ENCODE assay signal across 8 mouse cellular contexts in the genomic region with DNA sequence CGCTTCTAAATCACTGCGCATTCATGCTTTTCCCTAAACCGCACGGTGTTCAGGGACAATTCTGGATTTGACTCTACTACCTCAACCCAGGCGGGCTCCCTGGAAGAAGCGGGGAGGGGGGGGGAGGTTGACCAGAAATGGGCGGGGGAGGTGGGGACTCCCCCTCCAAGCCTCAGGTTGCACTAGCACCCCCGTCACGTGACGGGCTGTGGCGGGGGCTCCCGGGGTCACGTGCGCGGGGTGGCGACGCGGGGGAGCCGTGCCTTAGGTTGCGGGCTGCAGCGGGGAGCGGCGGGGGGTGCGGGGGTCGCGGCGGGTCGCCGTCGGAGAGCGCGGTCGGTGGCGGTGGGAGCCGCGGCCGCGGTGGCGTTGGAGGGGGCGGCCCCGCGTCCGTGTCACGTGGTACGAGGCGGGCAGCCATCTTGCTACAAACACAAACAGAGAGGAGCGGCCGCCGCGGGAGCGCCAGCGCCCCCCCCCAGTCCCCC. TPM values are rescaled to one million over a fixed set of nuclear protein-coding genes. Genes with fewer than 3 reads are reported as not detected.
DNase-seq lines count a peak whose midpoint lies in the region; ATAC-seq and TF ChIP-seq lines count a peak whose summit lies in the region.

No protein-coding gene starts in this region.

- DNase-seq in adrenal gland, postnatal 4 days (ENCODE audit: low spot score in 2 of 2) = peak; percentile 59 to 73
- peak; percentile 86 for DNase-seq in kidney, postnatal 0 days (ENCODE audit: low spot score)
- DNase-seq in neural tube, embryonic 10.5 days (ENCODE audit: extremely low spot score, low spot score) = peak; percentile 90

- peak overlapping the region; percentile 82 for H3K4me2 ChIP-seq in heart, embryonic 14.5 days (ENCODE audit: low read length)
- peak overlapping the region; percentile 94 for H3K4me2 ChIP-seq in kidney, postnatal 0 days (ENCODE audit: low read length)
- peak overlapping the region; percentile 94 for H3K4me2 ChIP-seq in liver, embryonic 15.5 days
- peak overlapping the region; percentile 81 for H3K4me2 ChIP-seq in stomach, embryonic 15.5 days

- H3K9me3 ChIP-seq in erythroblast, embryonic 14.5 days (ENCODE audit: control insufficient read depth, low read length) = no peaks in the 10 kb centered on the region
- H3K9me3 ChIP-seq in heart, embryonic 14.5 days (ENCODE audit: control insufficient read depth, low read length) = peaks cover 3% of the 10 kb centered on the region
- H3K9me3 ChIP-seq in kidney, postnatal 0 days (replicated peaks; ENCODE audit: low read length) = no peaks in the 10 kb centered on the region
- H3K9me3 ChIP-seq in liver, embryonic 15.5 days (replicated peaks) = no peaks in the 10 kb centered on the region
- no peaks in the 10 kb centered on the region for H3K9me3 ChIP-seq in stomach, embryonic 15.5 days

- no peaks in the 10 kb centered on the region for H3K27me3 ChIP-seq in C2C12 (ENCODE audit: control insufficient read depth, insufficient read depth, insufficient read length)
- H3K27me3 ChIP-seq in erythroblast, embryonic 14.5 days (ENCODE audit: control insufficient read depth) = no peaks in the 10 kb centered on the region
- no peaks in the 10 kb centered on the region for H3K27me3 ChIP-seq in heart, embryonic 14.5 days (ENCODE audit: control insufficient read depth, insufficient read depth, low read length)
- H3K27me3 ChIP-seq in kidney, postnatal 0 days (ENCODE audit: insufficient read depth, low read length) = no peaks in the 10 kb centered on the region
- H3K27me3 ChIP-seq in liver, embryonic 15.5 days = no peaks in the 10 kb centered on the region; the same call in 1 of the 2 replicates
- H3K27me3 ChIP-seq in stomach, embryonic 15.5 days (replicated peaks) = no peaks in the 10 kb centered on the region

- peak overlapping the region in 1 of 2 experiments; percentile 89; a peak in 2 of 4 replicates for H3K27ac ChIP-seq in heart, embryonic 14.5 days (replicated peaks in 1 of 2; ENCODE audit: control insufficient read depth in 1 of 2, insufficient read depth in 1 of 2, low read depth in 2 of 2, low read length in 2 of 2)
- H3K27ac ChIP-seq in kidney, postnatal 0 days = peak overlapping the region; percentile 93
- peak overlapping the region; percentile 84 for H3K27ac ChIP-seq in liver, embryonic 15.5 days (replicated peaks)
- H3K27ac ChIP-seq in stomach, embryonic 15.5 days = peak overlapping the region; percentile 80

- H3K9ac ChIP-seq in heart, embryonic 14.5 days (ENCODE audit: low read length) = peak overlapping the region; percentile 99
- H3K9ac ChIP-seq in kidney, postnatal 0 days (ENCODE audit: low read depth, low read length) = peak overlapping the region; percentile 100
- H3K9ac ChIP-seq in liver, embryonic 15.5 days = peak overlapping the region; percentile 97
- peak overlapping the region; percentile 95 for H3K9ac ChIP-seq in stomach, embryonic 15.5 days

- peaks cover 48% of the 10 kb centered on the region for H3K4me1 ChIP-seq in erythroblast, embryonic 14.5 days (ENCODE audit: control insufficient read depth)
- peaks cover 7 to 38% of the 10 kb centered on the region in 2 experiments for H3K4me1 ChIP-seq in heart, embryonic 14.5 days (ENCODE audit: control insufficient read depth in 2 of 2, insufficient read depth in 2 of 2, low read length in 2 of 2)
- H3K4me1 ChIP-seq in kidney, postnatal 0 days (replicated peaks; ENCODE audit: insufficient read depth, low read length) = peaks cover 7% of the 10 kb centered on the region; the same call in 1 of the 2 replicates
- peaks cover 47% of the 10 kb centered on the region for H3K4me1 ChIP-seq in liver, embryonic 15.5 days (replicated peaks)
- peaks cover 22% of the 10 kb centered on the region for H3K4me1 ChIP-seq in stomach, embryonic 15.5 days

- no peak for TF ChIP-seq CTCF in C2C12 (IDR thresholded peaks at IDR 0.05; ENCODE audit: control insufficient read depth, insufficient read depth, insufficient read length)
- TF ChIP-seq CTCF in kidney, postnatal 0 days (IDR thresholded peaks at IDR 0.05; ENCODE audit: low read depth) = no peak

- 2% methylated on average over 27 of the region's 52 CpGs for WGBS in heart, embryonic 14.5 days
- WGBS in kidney, postnatal 0 days = 2% methylated on average over 39 of the region's 52 CpGs
- WGBS in liver, embryonic 15.5 days (ENCODE audit: insufficient replicate concordance) = 1% methylated on average over 46 of the region's 52 CpGs
- WGBS in stomach, embryonic 15.5 days = 1% methylated on average over 34 of the region's 52 CpGs

- peak; percentile 72 for ATAC-seq in heart, embryonic 14.5 days (ENCODE audit: insufficient number of reproducible peaks, insufficient read depth, low FRiP score, low read depth)
- peak; percentile 74 for ATAC-seq in kidney, postnatal 0 days (replicated peaks; ENCODE audit: low FRiP score, low read depth)
- peak; percentile 69 for ATAC-seq in liver, embryonic 15.5 days (ENCODE audit: insufficient read depth)
- ATAC-seq in stomach, embryonic 15.5 days (ENCODE audit: insufficient read depth, low FRiP score, low read depth) = peak; percentile 61

- peaks cover 47% of the 10 kb centered on the region for H3K79me2 ChIP-seq in C2C12 (ENCODE audit: control insufficient read depth, insufficient read depth)

- no peaks in the 10 kb centered on the region for H3K36me3 ChIP-seq in C2C12 (ENCODE audit: control insufficient read depth, insufficient read depth)
- H3K36me3 ChIP-seq in erythroblast, embryonic 14.5 days (ENCODE audit: control insufficient read depth) = peaks cover 26% of the 10 kb centered on the region
- peaks cover 10% of the 10 kb centered on the region; the same call in 1 of the 2 replicates for H3K36me3 ChIP-seq in heart, embryonic 14.5 days (ENCODE audit: control insufficient read depth, insufficient read depth, low read length)
- no peaks in the 10 kb centered on the region for H3K36me3 ChIP-seq in kidney, postnatal 0 days (ENCODE audit: insufficient read depth, low read length)
- H3K36me3 ChIP-seq in liver, embryonic 15.5 days (replicated peaks) = peaks cover 8% of the 10 kb centered on the region; the same call in 1 of the 2 replicates
- no peaks in the 10 kb centered on the region for H3K36me3 ChIP-seq in stomach, embryonic 15.5 days

- peak overlapping the region; percentile 60 for H3K4me3 ChIP-seq in C2C12 (ENCODE audit: insufficient read depth, poor library complexity, severe bottlenecking)
- peak overlapping the region; percentile 82 for H3K4me3 ChIP-seq in erythroblast, embryonic 14.5 days (replicated peaks)
- peak overlapping the region; percentile 83 to 98 for H3K4me3 ChIP-seq in heart, embryonic 14.5 days (ENCODE audit: control insufficient read depth in 1 of 2, insufficient read depth in 1 of 2, low read depth in 1 of 2, low read length in 2 of 2)
- H3K4me3 ChIP-seq in kidney, postnatal 0 days (replicated peaks; ENCODE audit: low read depth, low read length) = peak overlapping the region; percentile 98
- peak overlapping the region; percentile 92 for H3K4me3 ChIP-seq in liver, embryonic 15.5 days (replicated peaks)
- peak overlapping the region; percentile 90 for H3K4me3 ChIP-seq in stomach, embryonic 15.5 days (replicated peaks)

- peak overlapping the region; percentile 75 for H3ac ChIP-seq in C2C12 (ENCODE audit: control insufficient read depth, insufficient read length, low read depth)

- H3K79me3 ChIP-seq in C2C12 (ENCODE audit: low read depth) = peaks cover 35% of the 10 kb centered on the region

RNA-seq across cellular contexts. Expression of gene Pop7, which starts 7.7 kb away (rescaled TPM):
- polyA plus RNA-seq in C2C12 (2012; fragmentation: generic; extraction: Trizol) = 63.5 TPM
- 10 to 100 TPM; 26.5 to 26.9 TPM for total RNA-seq in adrenal gland, postnatal 4 days (2021)
- polyA plus RNA-seq in erythroblast, embryonic 14.5 days (2012) = 7.1 and 9.3 TPM in 2 replicates
- polyA plus RNA-seq in heart, embryonic 14.5 days (2014; fragmentation: Nextera tagmentation; extraction: Ambion mirVana) = 44.3 and 49.8 TPM in 2 replicates
- polyA plus RNA-seq in kidney, postnatal 0 days (2015; fragmentation: Nextera tagmentation; extraction: Ambion mirVana) = 55.1 and 55.6 TPM in 2 replicates
- 29.4 and 33.4 TPM in 2 replicates for polyA plus RNA-seq in liver, embryonic 15.5 days (2015; fragmentation: Nextera tagmentation; extraction: Ambion mirVana)
- polyA plus RNA-seq in stomach, embryonic 15.5 days (2015; fragmentation: Nextera tagmentation; extraction: Ambion mirVana) = 52.4 and 54.6 TPM in 2 replicates

RNA-seq across cellular contexts. Expression of gene Gigyf1, which starts 8.3 kb away (rescaled TPM):
- polyA plus RNA-seq in C2C12 (2012; fragmentation: generic; extraction: Trizol) = 6.9 TPM
- total RNA-seq in adrenal gland, postnatal 4 days (2021) = 10 to 100 TPM; 65.1 to 69.2 TPM
- polyA plus RNA-seq in erythroblast, embryonic 14.5 days (2012) = 2.4 and 2.6 TPM in 2 replicates
- polyA plus RNA-seq in heart, embryonic 14.5 days (2014; fragmentation: Nextera tagmentation; extraction: Ambion mirVana) = 8.7 and 9.6 TPM in 2 replicates
- 9.3 and 10.3 TPM in 2 replicates for polyA plus RNA-seq in kidney, postnatal 0 days (2015; fragmentation: Nextera tagmentation; extraction: Ambion mirVana)
- polyA plus RNA-seq in liver, embryonic 15.5 days (2015; fragmentation: Nextera tagmentation; extraction: Ambion mirVana) = 3.2 and 3.8 TPM in 2 replicates
- 10.2 and 12.2 TPM in 2 replicates for polyA plus RNA-seq in stomach, embryonic 15.5 days (2015; fragmentation: Nextera tagmentation; extraction: Ambion mirVana)

RNA-seq across cellular contexts. Expression of gene Epo, which starts 23.0 kb away (rescaled TPM):
- not detected for polyA plus RNA-seq in C2C12 (2012; fragmentation: generic; extraction: Trizol)
- total RNA-seq in adrenal gland, postnatal 4 days (2021) = not detected
- not detected in 2 replicates for polyA plus RNA-seq in erythroblast, embryonic 14.5 days (2012)
- polyA plus RNA-seq in heart, embryonic 14.5 days (2014; fragmentation: Nextera tagmentation; extraction: Ambion mirVana) = not detected in 2 replicates
- 0.20 TPM in 1 of 2 replicates, not detected in the other for polyA plus RNA-seq in kidney, postnatal 0 days (2015; fragmentation: Nextera tagmentation; extraction: Ambion mirVana)
- polyA plus RNA-seq in liver, embryonic 15.5 days (2015; fragmentation: Nextera tagmentation; extraction: Ambion mirVana) = 0.68 and 1.0 TPM in 2 replicates
- not detected in 2 replicates for polyA plus RNA-seq in stomach, embryonic 15.5 days (2015; fragmentation: Nextera tagmentation; extraction: Ambion mirVana)

RNA-seq across cellular contexts. Expression of gene Gnb2, which starts 23.3 kb away (rescaled TPM):
- polyA plus RNA-seq in C2C12 (2012; fragmentation: generic; extraction: Trizol) = 672 TPM
- 100 to 1,000 TPM; 771 to 773 TPM for total RNA-seq in adrenal gland, postnatal 4 days (2021)
- 59.2 and 65.3 TPM in 2 replicates for polyA plus RNA-seq in erythroblast, embryonic 14.5 days (2012)
- 296 and 340 TPM in 2 replicates for polyA plus RNA-seq in heart, embryonic 14.5 days (2014; fragmentation: Nextera tagmentation; extraction: Ambion mirVana)
- 463 and 480 TPM in 2 replicates for polyA plus RNA-seq in kidney, postnatal 0 days (2015; fragmentation: Nextera tagmentation; extraction: Ambion mirVana)
- polyA plus RNA-seq in liver, embryonic 15.5 days (2015; fragmentation: Nextera tagmentation; extraction: Ambion mirVana) = 150 and 161 TPM in 2 replicates
- 359 and 366 TPM in 2 replicates for polyA plus RNA-seq in stomach, embryonic 15.5 days (2015; fragmentation: Nextera tagmentation; extraction: Ambion mirVana)

RNA-seq across cellular contexts. Expression of gene Zan, which starts 33.2 kb away (rescaled TPM):
- 0.01 TPM for polyA plus RNA-seq in C2C12 (2012; fragmentation: generic; extraction: Trizol)
- total RNA-seq in adrenal gland, postnatal 4 days (2021) = under 1 TPM; 0.20 to 0.36 TPM
- polyA plus RNA-seq in erythroblast, embryonic 14.5 days (2012) = under 0.01 TPM in 1 of 2 replicates, not detected in the other
- polyA plus RNA-seq in heart, embryonic 14.5 days (2014; fragmentation: Nextera tagmentation; extraction: Ambion mirVana) = 0.11 and 0.16 TPM in 2 replicates
- 0.16 and 0.23 TPM in 2 replicates for polyA plus RNA-seq in kidney, postnatal 0 days (2015; fragmentation: Nextera tagmentation; extraction: Ambion mirVana)
- 0.07 and 0.25 TPM in 2 replicates for polyA plus RNA-seq in liver, embryonic 15.5 days (2015; fragmentation: Nextera tagmentation; extraction: Ambion mirVana)
- 0.72 and 0.94 TPM in 2 replicates for polyA plus RNA-seq in stomach, embryonic 15.5 days (2015; fragmentation: Nextera tagmentation; extraction: Ambion mirVana)
